Mouse (Mus musculus): ENCODE measurements around the gene BC049762. TPM values are rescaled to one million over a fixed set of nuclear protein-coding genes. Genes with fewer than 3 reads are reported as not detected.

Gene BC049762
- polyA plus RNA-seq, 1 experiment, result not detected

GRCm38 (mm10) chr11:51257006-51257405 is 5.8 kb downstream of the BC049762 start:
- TF ChIP-seq GATA1 (IDR thresholded peaks at IDR 0.05; ENCODE audit: low read length), result no peak

GRCm38 (mm10) chr11:51242897-51243296 is 19.9 kb downstream of the BC049762 start:
- no peak for TF ChIP-seq GATA1 (IDR thresholded peaks at IDR 0.05; ENCODE audit: low read length)

- no peak for TF ChIP-seq GATA1 (IDR thresholded peaks at IDR 0.05; ENCODE audit: low read length)
Observed at GRCm38 (mm10) chr11:51234626-51235025, 28.2 kb downstream of the BC049762 start.

- TF ChIP-seq GATA1 (IDR thresholded peaks at IDR 0.05; ENCODE audit: low read length), result no peak
Observed at GRCm38 (mm10) chr11:51227104-51227503, 35.7 kb downstream of the BC049762 start.

- no peak for TF ChIP-seq GATA1 (IDR thresholded peaks at IDR 0.05; ENCODE audit: low read length)
Observed at GRCm38 (mm10) chr11:51220308-51220707, 42.5 kb downstream of the BC049762 start, which contains the start of gene Gm12569. Gene Gm12569, plus strand, starts transcription at chr11:51220473.

- TF ChIP-seq GATA1 (IDR thresholded peaks at IDR 0.05; ENCODE audit: low read length), result no peak
Observed at GRCm38 (mm10) chr11:51219396-51219980, 43.4 kb downstream of the BC049762 start.

- TF ChIP-seq GATA1 (IDR thresholded peaks at IDR 0.05; ENCODE audit: low read length), result no peak
Observed at GRCm38 (mm10) chr11:51214021-51214420, 48.8 kb downstream of the BC049762 start.

GRCm38 (mm10) chr11:51211426-51211825 is 51.4 kb downstream of the BC049762 start:
- TF ChIP-seq GATA1 (IDR thresholded peaks at IDR 0.05; ENCODE audit: low read length), result no peak

- no peak for TF ChIP-seq GATA1 (IDR thresholded peaks at IDR 0.05; ENCODE audit: low read length)
Observed at GRCm38 (mm10) chr11:51207758-51208157, 55.1 kb downstream of the BC049762 start.

Other genes with a start within 250 kb of the BC049762 start
- gene Olfr54, start 248.8 kb downstream of the BC049762 start, polyA plus RNA-seq (2012), result not detected in 2 replicates
- gene Olfr1375, start 214.9 kb downstream of the BC049762 start, polyA plus RNA-seq (2012), result not detected in 2 replicates
- gene Zfp354a, start 203.8 kb downstream of the BC049762 start, polyA plus RNA-seq (2012), result not detected in 2 replicates
- gene Gm12569, start 42.6 kb downstream of the BC049762 start, polyA plus RNA-seq (2012), result 0.19 TPM in 1 of 2 replicates, not detected in the other
- gene Clk4, start 1.3 kb downstream of the BC049762 start, polyA plus RNA-seq (2012), result 1.3 and 1.6 TPM in 2 replicates
- not detected in 2 replicates for gene Col23a1, start 26.9 kb upstream of the BC049762 start, polyA plus RNA-seq (2012)